Mouse (Mus musculus) bone marrow macrophage, adult 2 months (primary cell): ENCODE results near the gene Clpsl2. TPM values are rescaled to one million over a fixed set of nuclear protein-coding genes. Genes with fewer than 3 reads are reported as not detected.
"Not testable (repeated sequence)": the region's sequence is repeated elsewhere in the genome, so short reads cannot be mapped to it uniquely, and the experiment has no call there.

Experiments used
- H3K27ac ChIP-seq: 2 replicates; pipeline ENCODE4 v1.5.1; 2012; ENCODE audit warnings: low read depth, low read length; ENCODE audit not compliant: insufficient read depth
- H3K4me1 ChIP-seq: 2 replicates; pipeline ENCODE4 v1.6.1; 2012; ENCODE audit warnings: low read length; ENCODE audit not compliant: control insufficient read depth, insufficient read depth
- H3K4me3 ChIP-seq: 2 replicates; pipeline ENCODE4 v1.5.1; 2012; ENCODE audit warnings: mild to moderate bottlenecking, low read length, moderate library complexity; ENCODE audit not compliant: insufficient read depth
- CTCF ChIP-seq: IDR thresholded peaks from 2 replicates; pipeline ENCODE4 v1.5.1; 2012; ENCODE audit warnings: low read depth, mild to moderate bottlenecking, low read length, moderate library complexity
- POLR2A ChIP-seq: IDR thresholded peaks from 2 replicates; pipeline ENCODE4 v1.6.1; 2012; ENCODE audit warnings: mild to moderate bottlenecking, low read depth, low read length, borderline replicate concordance
- polyA plus RNA-seq: library from polyadenylated mRNA; stranded (reverse); fragments of >200 nt; gene quantifications from 2 replicates; pipeline ENCODE4 v1.2.4, GENCODE M21; 2012; ENCODE audit not compliant: missing spikeins, insufficient read depth, insufficient read length

The Clpsl2 gene
- polyA plus RNA-seq, 1 experiment = not detected

DNA sequence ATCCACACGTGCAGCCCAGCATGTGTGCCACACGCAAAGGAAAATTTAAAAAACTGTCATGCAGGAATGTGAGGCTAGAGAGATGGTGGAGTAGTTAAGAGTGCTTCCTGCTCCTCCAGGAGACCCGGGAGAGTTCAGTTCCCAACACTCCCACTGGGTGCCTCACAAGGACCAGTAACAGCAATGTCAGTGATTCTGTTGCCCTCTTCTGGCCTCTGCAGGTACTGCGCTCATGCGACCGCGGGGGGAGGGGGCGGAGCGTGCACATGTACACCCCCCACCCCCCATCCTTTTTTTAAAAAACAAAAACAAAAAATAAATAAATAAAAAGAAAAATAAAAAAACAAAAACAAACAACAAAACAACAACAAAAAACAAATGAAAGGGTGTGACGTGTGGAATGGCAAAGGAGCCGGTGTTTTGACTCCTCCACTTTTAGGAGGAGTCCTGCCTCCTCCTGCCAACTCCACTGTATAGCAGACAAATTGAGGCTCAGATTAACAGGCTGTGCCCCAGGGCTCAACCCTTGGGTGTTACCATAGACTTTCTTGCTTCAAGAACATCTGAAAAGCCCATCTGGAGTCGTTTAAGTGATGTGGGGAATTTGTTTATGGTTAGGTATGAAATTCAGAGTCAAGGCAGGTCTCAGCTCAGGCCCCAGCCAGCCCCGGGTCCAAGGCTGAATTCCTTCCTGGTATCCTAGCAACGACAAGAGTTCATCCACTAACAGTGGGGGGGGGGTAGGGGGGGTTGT is 4.0 kb downstream of the Clpsl2 start:
- H3K4me1 ChIP-seq = peaks cover 4% of the 10 kb centered on the region
- TF ChIP-seq CTCF (peak; percentile 57; the same call in 1 of the 2 replicates), POLR2A (no peak)
- H3K27ac ChIP-seq = no peak overlapping the region
- H3K4me3 ChIP-seq = no peak overlapping the region

DNA sequence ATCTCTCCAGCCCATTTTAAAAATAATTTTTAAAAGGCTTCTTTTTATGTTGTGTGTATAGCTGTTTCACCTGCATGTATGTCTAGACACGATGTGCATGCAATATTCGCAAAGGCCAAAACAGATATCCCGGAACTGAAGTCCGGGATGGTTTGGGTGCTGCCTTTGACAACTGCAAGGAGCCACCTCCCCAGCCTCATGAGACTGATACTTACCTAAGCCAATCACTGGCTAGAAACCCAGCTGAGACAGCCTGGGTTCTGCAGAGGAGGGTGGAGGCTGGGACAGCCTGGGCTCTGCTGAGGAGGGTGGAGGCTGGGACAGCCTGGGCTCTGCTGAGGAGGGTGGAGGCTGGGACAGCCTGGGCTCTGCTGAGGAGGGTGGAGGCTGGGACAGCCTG is 4.8 kb downstream of the Clpsl2 start:
- not testable (repeated sequence) for H3K4me1 ChIP-seq, H3K4me3 ChIP-seq, H3K27ac ChIP-seq

DNA sequence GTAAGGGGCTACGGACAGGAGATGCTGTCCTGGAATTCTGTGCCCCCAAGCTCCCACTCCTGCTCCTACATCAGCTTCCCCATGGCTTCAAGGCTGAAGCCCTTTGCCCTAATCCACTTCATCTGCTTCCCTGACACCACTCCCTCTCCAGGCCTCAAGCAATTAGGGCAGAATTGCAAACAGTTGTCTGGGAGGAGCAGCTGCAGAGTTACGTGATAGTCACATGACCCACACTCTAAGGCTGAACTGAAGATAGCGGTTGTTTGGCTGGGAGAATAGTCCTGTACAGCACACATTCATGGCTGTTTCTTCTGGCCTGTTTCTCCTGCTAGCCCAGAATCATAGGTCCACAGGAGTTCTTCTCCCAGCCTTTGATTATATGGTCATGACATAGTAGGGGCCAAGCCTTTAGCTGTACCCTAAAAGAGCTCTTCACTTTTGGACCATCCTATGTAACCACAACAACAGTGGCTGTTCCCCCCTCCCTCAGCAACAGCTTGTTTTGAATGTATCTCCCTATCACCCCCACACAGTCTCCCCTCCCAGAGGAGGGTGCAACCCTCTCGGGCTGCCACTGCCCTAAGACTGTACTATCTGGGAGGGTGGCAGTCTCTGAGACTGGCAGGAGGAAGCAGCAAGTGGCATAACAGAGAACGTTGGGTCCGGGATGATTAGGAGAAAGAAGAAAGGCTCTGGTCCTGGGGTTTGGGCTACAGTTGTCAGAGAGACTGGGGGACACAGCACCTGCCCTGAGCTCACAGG is 7.6 kb downstream of the Clpsl2 start:
- H3K27ac ChIP-seq = no peak overlapping the region
- H3K4me3 ChIP-seq = no peak overlapping the region
- no peak for TF ChIP-seq CTCF
- no peak for TF ChIP-seq POLR2A
- H3K4me1 ChIP-seq = peaks cover 4% of the 10 kb centered on the region

DNA sequence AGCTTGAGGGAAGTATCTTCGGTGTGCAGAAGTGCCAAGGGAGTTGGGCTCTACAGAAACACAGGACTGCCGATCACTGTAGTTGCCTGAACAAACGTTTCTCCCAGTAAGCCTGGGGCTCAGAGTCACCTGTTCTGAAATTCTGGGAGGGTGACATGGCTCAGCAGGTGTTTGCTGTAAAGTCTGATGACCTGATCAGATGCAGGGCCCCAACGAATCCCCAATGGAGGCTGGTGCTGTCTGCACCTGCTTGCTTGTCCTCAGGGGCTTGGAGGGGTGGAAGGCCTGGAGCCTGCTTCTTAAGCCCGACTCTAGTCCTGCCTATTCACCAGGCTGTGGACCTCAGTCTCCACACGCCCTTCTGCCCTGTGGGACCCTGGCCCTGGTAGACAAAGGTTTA is 8.6 kb downstream of the Clpsl2 start:
- TF ChIP-seq POLR2A = no peak
- no peak for TF ChIP-seq CTCF
- Histone ChIP-seq H3K4me1 (peaks cover 4% of the 10 kb centered on the region), H3K27ac (no peak overlapping the region), H3K4me3 (no peak overlapping the region)

DNA sequence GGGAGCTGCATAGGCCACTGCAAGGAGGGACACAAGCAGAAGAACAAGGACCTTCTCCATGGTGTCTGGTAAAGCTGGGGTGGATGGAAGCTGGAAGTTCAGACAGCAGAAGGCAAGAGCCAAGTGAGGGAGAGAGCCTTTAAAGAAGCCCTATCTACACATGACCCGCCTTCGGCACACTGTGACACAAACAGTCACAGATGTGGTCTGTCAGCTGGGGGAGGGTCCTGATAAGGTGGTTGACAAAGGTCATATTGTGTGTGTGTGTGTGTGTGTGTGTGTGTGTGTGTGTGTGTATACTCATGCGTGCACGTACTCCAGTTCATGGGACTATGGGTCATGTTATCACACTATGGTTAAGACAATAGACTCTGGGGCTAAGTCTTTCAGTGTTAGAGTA is 11.4 kb downstream of the Clpsl2 start, which contains the start of gene Clps:
Gene Clps, minus strand, starts transcription at position 169 of the 400 bp plus-strand sequence.
- H3K4me1 ChIP-seq = peaks cover 4% of the 10 kb centered on the region
- TF ChIP-seq POLR2A (no peak), CTCF (no peak)

DNA sequence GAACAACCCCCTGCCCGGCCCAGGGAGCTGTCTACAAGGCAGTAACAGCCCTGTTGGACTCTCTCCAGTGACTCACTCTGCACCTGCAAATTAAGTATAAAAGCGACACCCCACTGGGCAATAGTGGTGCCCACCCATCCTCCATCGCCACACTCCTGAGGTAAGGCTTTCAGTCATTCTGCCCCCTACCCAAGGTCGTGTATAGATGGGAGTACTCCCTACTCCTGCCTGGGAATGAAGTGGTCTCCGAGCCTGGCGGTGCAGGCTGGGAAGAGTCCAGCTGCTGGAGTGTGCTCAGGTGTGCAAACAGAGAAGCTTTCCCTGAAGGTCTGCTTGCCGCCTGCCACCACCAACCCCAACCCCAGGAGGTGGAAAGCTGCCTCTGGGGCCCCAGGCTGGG is 12.4 kb downstream of the Clpsl2 start:
- no peak overlapping the region for H3K27ac ChIP-seq
- H3K4me1 ChIP-seq = peaks cover 4% of the 10 kb centered on the region
- TF ChIP-seq CTCF (no peak), POLR2A (no peak)
- H3K4me3 ChIP-seq = no peak overlapping the region

More for the DNA sequence above, 11.4 kb downstream of the Clpsl2 start, which contains the start of gene Clps:
- H3K4me3 ChIP-seq = no peak within 1 kb of the TSS
- H3K27ac ChIP-seq = no peak within 1 kb of the TSS

DNA sequence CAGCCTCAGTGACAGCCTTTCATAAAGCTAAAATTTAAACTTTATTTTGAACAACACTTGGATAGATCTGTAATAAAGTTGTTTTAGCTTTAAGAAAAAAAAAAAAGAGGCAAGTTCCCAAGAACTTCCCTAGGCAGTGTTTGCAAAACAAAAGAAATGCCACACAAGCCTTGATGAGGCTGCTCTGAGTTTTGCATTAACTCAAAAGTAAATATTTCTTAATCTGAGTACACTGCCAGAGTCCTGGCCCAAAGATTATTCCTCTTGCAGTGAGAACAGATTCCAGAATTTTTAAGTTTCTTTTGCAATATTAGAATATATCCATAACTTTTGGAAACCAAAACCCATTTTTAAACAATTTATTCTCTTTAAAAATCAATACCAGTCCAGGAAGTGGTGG is 16.0 kb downstream of the Clpsl2 start:
- TF ChIP-seq CTCF (no peak), POLR2A (no peak)
- no peak overlapping the region for H3K4me3 ChIP-seq
- no peak overlapping the region for H3K27ac ChIP-seq
- no peaks in the 10 kb centered on the region for H3K4me1 ChIP-seq

DNA sequence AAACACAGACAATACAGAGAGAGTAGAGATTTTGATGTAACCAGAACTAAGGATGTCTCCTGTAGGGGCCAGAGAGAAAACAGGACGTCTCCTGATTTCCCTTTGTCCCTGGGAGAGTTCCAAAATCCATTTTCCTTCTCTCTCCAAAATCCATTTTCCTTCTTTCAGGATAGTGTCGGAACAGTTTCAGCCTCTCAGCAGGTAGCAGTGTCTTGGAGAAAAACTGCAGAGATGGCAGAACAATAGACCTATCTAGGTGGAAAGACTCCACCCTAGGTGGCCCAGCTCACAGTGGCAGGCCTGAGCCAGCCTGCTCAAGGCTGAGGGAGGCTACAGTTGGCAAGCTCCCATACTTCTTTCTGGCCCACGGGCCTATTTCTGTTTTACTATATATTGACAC is 18.3 kb downstream of the Clpsl2 start:
- Histone ChIP-seq H3K4me1 (no peaks in the 10 kb centered on the region), H3K4me3 (no peak overlapping the region), H3K27ac (no peak overlapping the region)
- TF ChIP-seq POLR2A = no peak
- TF ChIP-seq CTCF = no peak

DNA sequence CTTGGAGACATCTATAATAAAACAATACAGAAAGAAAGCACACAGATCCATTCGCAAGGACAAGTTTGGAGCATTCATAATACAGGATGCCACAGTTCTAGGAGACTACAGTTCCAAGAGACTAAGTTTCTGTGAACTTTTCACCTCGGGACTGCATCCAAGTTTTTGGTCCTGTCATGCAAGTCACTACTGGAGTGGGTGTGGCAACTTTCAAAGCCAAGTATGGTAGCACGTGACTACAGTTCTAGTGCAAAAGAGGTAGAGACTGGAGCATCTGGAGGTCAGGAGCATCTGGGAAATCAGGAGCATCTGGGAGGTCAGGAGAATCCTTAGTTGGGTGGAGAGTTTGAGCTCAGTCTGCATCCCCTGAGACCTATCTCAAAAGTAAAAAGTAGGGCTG is 22.7 kb downstream of the Clpsl2 start:
- Histone ChIP-seq H3K4me1 (no peaks in the 10 kb centered on the region), H3K4me3 (no peak overlapping the region), H3K27ac (no peak overlapping the region)
- TF ChIP-seq CTCF (no peak), POLR2A (no peak)

DNA sequence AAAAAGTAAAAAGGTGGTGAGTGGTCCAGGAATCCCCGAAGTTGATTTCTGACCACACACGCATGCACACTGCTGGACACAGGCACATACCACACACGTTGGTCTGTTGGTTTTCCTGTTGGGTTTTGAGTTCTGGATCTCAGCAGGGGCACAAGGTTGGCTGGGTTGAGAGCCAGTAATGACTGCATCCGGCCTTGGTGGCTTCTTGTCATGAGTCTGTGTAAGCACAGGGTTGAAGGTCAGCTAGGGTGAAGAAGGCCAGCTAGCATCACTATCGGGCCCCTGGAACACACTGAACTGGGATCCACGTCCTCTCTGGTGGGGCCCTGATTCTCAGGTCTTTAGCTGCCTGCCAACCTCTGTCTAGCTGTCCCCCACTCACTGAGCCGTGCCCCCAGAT is 23.3 kb downstream of the Clpsl2 start:
- Histone ChIP-seq H3K4me1 (no peaks in the 10 kb centered on the region), H3K4me3 (no peak overlapping the region), H3K27ac (no peak overlapping the region)
- no peak for TF ChIP-seq POLR2A
- no peak for TF ChIP-seq CTCF

DNA sequence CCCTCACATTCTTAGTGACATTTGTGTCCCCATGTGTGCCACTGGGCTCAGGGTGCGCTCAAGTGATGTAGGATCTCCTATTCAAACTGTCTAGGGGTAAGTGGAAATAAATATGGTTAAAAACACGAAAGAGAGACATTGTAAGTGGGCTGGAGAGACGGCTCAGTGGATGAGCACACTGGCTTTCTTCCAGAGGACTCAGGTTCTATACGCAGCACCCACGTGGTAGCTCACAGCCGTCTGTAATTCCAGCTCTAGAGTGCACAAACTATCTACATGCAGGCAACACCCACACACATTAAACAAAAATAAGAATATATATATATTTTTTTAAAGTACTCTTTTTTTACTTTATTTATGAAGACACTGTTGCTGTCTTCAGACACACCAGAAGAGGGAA is 23.7 kb downstream of the Clpsl2 start:
- H3K27ac ChIP-seq = no peak overlapping the region
- H3K4me1 ChIP-seq = no peaks in the 10 kb centered on the region
- TF ChIP-seq CTCF (no peak), POLR2A (no peak)
- no peak overlapping the region for H3K4me3 ChIP-seq
